Mouse (Mus musculus) liver, embryonic 14.5 days (tissue): Measurements from ENCODE around the gene Ppp2r5e.

Source experiments
- CTCF ChIP-seq: IDR thresholded peaks from 2 replicates; pipeline ENCODE4 v1.5.1; 2016; ENCODE audit warnings: antibody characterized with exemption, low read depth, control low read depth
- EP300 ChIP-seq: IDR thresholded peaks from 2 replicates; pipeline ENCODE4 v1.6.1; 2016; ENCODE audit warnings: antibody characterized with exemption, low read depth

DNA sequence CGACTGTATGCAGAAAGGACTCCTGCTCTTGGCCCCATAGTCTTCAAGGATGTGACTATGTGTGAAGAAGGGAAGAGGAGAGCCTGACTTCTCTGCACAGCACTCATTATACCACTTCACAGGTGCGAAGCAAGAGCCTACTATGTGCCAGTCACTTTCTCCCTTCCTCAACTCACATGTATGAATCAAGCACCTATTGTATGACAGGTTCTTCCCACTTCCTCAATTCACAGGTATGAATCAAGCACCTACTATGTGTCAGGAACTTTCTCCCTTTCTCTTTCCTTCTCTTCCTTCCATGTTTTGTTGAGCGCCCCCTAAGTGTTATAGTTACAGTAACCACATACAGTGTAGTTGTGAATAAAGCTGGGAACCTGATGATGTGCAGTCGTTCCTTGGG, 171.2 kb downstream of the Ppp2r5e start:
- TF ChIP-seq CTCF (no peak), EP300 (no peak)
